Mouse (Mus musculus) bone marrow, adult 2 months (tissue): Measurements from ENCODE around the gene Gabrb1.

Experiments used
- CTCF ChIP-seq: fragments of 200-500 bp; IDR thresholded peaks from 2 replicates; pipeline ENCODE4 v1.5.1; 2011; ENCODE audit warnings: low read length, control low read depth; ENCODE audit not compliant: control insufficient read depth, insufficient read depth
- POLR2A ChIP-seq: fragments of 200-500 bp; IDR thresholded peaks from 2 replicates; pipeline ENCODE4 v1.6.1; 2011; ENCODE audit warnings: low read depth, mild to moderate bottlenecking, control low read depth, low read length, borderline replicate concordance; ENCODE audit not compliant: control insufficient read depth

DNA sequence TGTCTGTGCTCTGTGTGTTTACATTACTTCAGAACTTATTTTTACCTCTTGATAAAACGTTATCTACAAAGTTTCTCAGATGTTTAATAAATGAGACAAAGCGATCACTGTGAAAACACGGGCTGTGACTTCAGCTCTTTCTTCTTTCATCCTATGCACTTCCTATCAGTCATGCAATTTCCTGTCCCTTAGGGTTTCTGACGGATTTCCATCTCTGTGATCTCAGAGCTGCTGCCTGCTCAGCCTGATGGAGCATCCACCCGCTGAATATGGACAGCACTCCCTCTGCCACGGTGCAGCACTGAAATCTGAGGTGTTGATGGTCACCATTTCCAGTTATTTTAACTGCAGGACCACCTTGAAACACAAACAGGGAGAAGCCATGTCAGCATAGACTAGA, 501.6 kb downstream of the Gabrb1 start:
- no peak for TF ChIP-seq CTCF
- no peak for TF ChIP-seq POLR2A
